Mouse (Mus musculus) stomach, embryonic 15.5 days (tissue): Measurements from ENCODE around the gene Zc3h7b. TPM values are rescaled to one million over a fixed set of nuclear protein-coding genes. Genes with fewer than 3 reads are reported as not detected.
A peak's percentile ranks its signal among the peaks of the same experiment; 100 is the strongest.
"Not testable (repeated sequence)": the region's sequence is repeated elsewhere in the genome, so short reads cannot be mapped to it uniquely, and the experiment has no call there.

Experiments
- ATAC-seq: fragments of 200-750 bp; cut with Nextera tagmentation; 2 replicates; pipeline ENCODE4 v1.8.0; 2017; ENCODE audit warnings: low read depth, moderate number of reproducible peaks, moderate TSS enrichment; ENCODE audit not compliant: insufficient read depth, low FRiP score
- H3K27ac ChIP-seq: fragments of 300-500 bp; sonication (generic); 2 replicates; pipeline ENCODE4 v1.5.1; 2015; ENCODE audit warnings: mild to moderate bottlenecking, inconsistent platforms
- H3K27me3 ChIP-seq: fragments of 300-500 bp; sonication (generic); replicated peaks from 2 replicates; pipeline ENCODE4 v1.6.1; 2015; ENCODE audit warnings: inconsistent platforms
- H3K36me3 ChIP-seq: fragments of 300-500 bp; sonication (generic); 2 replicates; pipeline ENCODE4 v1.6.1; 2015; ENCODE audit warnings: inconsistent platforms
- H3K4me1 ChIP-seq: fragments of 300-500 bp; sonication (generic); 2 replicates; pipeline ENCODE4 v1.6.1; 2015; ENCODE audit warnings: inconsistent platforms
- H3K4me2 ChIP-seq: fragments of 300-500 bp; sonication (generic); 2 replicates; pipeline ENCODE4 v1.6.1; 2015; ENCODE audit warnings: mild to moderate bottlenecking, inconsistent platforms
- H3K4me3 ChIP-seq: fragments of 300-500 bp; sonication (generic); replicated peaks from 2 replicates; pipeline ENCODE4 v1.5.1; 2015; ENCODE audit warnings: inconsistent platforms
- H3K9ac ChIP-seq: fragments of 300-500 bp; sonication (generic); 2 replicates; pipeline ENCODE4 v1.6.1; 2015; ENCODE audit warnings: inconsistent platforms
- H3K9me3 ChIP-seq: fragments of 300-500 bp; sonication (generic); 2 replicates; pipeline ENCODE4 v1.6.1; 2016; ENCODE audit warnings: inconsistent platforms
- WGBS: fragments of 180-500 bp; shearing (Covaris S2); methylation state at CpG from one replicate; pipeline ENCODE4 v1.1.7; 2015; 5-methylcytosine and 5-hydroxymethylcytosine counted together
- polyA plus RNA-seq: library from polyadenylated mRNA; unstranded; fragments of >200 nt; fragmentation: Nextera tagmentation; extraction: Ambion mirVana; gene quantifications from 2 replicates; pipeline ENCODE4 v1.2.1, GENCODE M21; 2015

The Zc3h7b gene
- polyA plus RNA-seq, 1 experiment from 2014 or later = 23.8 TPM

DNA sequence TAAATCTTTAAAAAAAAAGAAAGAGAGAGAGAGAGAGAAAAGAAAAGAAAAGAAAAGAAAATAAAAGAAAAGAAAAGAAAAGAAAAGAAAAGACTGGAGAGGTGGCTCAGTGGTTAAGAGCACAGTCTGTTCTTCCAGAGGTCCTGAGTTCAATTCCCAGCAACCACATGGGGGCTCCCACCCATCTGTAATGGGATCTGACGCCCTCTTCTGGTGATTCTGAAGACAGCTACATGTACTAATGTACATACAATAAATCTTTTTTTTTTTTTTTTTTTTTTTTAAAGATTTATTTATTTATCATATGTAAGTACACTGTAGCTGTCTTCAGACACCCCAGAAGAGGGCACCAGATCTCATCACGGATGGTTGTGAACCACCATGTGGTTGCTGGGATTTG lies 2.5 kb upstream of the Zc3h7b start:
- not testable (repeated sequence) for H3K36me3 ChIP-seq, H3K9me3 ChIP-seq, H3K9ac ChIP-seq, H3K4me1 ChIP-seq, H3K4me3 ChIP-seq, H3K27ac ChIP-seq, H3K27me3 ChIP-seq, ATAC-seq, H3K4me2 ChIP-seq
- 28% methylated on average over 2 of the region's 2 CpGs for WGBS

GRCm38 (mm10) chr15:81745601-81746114 lies 801 bp downstream of the Zc3h7b start:
- 0 out of 2 replicates have a peak, but pooled peaks cover 5% of the 10 kb centered on the region for H3K4me1 ChIP-seq
- H3K9me3 ChIP-seq = no peaks in the 10 kb centered on the region
- H3K36me3 ChIP-seq = no peaks in the 10 kb centered on the region
- WGBS = 0% methylated on average over 31 of the region's 33 CpGs
- peak overlapping the region; percentile 90 for H3K4me3 ChIP-seq
- ATAC-seq = peak; percentile 67; the same call in 1 of the 2 replicates
- no peaks in the 10 kb centered on the region for H3K27me3 ChIP-seq
- H3K4me2 ChIP-seq = peak overlapping the region; percentile 74
- peak overlapping the region; percentile 93 for H3K9ac ChIP-seq
- H3K27ac ChIP-seq = peak overlapping the region; percentile 91

- H3K4me3 ChIP-seq = no peak overlapping the region
- 0 out of 2 replicates have a peak, but pooled peaks cover 5% of the 10 kb centered on the region for H3K4me1 ChIP-seq
- WGBS = 53% methylated on average over 14 of the region's 14 CpGs
- no peak overlapping the region for H3K4me2 ChIP-seq
- H3K27me3 ChIP-seq = no peaks in the 10 kb centered on the region
- H3K9ac ChIP-seq = no peak overlapping the region
- no peaks in the 10 kb centered on the region for H3K9me3 ChIP-seq
- no peak for ATAC-seq
- no peak overlapping the region for H3K27ac ChIP-seq
- 0 out of 2 replicates have a peak, but pooled peaks cover 6% of the 10 kb centered on the region for H3K36me3 ChIP-seq
Observed at GRCm38 (mm10) chr15:81749742-81750141, 4.9 kb downstream of the Zc3h7b start.

- ATAC-seq = no peak
- Histone ChIP-seq H3K4me2 (no peak overlapping the region), H3K9me3 (no peaks in the 10 kb centered on the region), H3K9ac (no peak overlapping the region), H3K27me3 (no peaks in the 10 kb centered on the region), H3K27ac (no peak overlapping the region), H3K4me3 (no peak overlapping the region), H3K36me3 (0 out of 2 replicates have a peak, but pooled peaks cover 6% of the 10 kb centered on the region), H3K4me1 (no peaks in the 10 kb centered on the region)
- WGBS = 90% methylated on average over 9 of the region's 9 CpGs
Observed at GRCm38 (mm10) chr15:81753669-81754068, 8.8 kb downstream of the Zc3h7b start.

- Histone ChIP-seq H3K27ac (no peak overlapping the region), H3K4me3 (no peak overlapping the region), H3K9ac (no peak overlapping the region), H3K4me2 (no peak overlapping the region), H3K9me3 (no peaks in the 10 kb centered on the region), H3K36me3 (0 out of 2 replicates have a peak, but pooled peaks cover 5% of the 10 kb centered on the region), H3K4me1 (0 out of 2 replicates have a peak, but pooled peaks cover 3% of the 10 kb centered on the region), H3K27me3 (no peaks in the 10 kb centered on the region)
- 88% methylated on average over 5 of the region's 5 CpGs for WGBS
- no peak for ATAC-seq
Observed at GRCm38 (mm10) chr15:81758701-81759100, 13.8 kb downstream of the Zc3h7b start.

DNA sequence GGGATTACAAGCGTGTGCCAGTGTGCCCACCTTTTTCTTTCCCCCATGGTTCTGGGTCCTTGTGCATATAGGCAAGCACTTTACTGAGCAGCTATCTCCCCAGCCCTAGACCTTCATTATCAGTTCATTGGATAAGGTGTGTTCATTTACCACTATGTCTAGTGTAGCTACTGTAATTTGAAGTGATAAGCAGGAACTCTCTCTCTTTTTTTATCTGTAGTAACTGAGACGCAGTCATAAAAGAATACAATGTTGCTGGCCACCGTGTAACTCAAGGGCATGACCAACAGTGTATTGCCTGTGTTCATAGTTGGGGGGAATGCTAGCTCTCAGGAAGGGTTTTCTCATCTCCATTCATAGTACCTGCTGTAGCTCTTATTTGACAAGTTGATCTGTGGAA lies 14.7 kb downstream of the Zc3h7b start:
- Histone ChIP-seq H3K4me1 (0 out of 2 replicates have a peak, but pooled peaks cover 3% of the 10 kb centered on the region), H3K9me3 (no peaks in the 10 kb centered on the region), H3K27ac (no peak overlapping the region), H3K4me2 (no peak overlapping the region), H3K4me3 (no peak overlapping the region), H3K27me3 (no peaks in the 10 kb centered on the region), H3K36me3 (no peaks in the 10 kb centered on the region), H3K9ac (no peak overlapping the region)
- no peak for ATAC-seq
- 81% methylated on average over 3 of the region's 3 CpGs for WGBS

DNA sequence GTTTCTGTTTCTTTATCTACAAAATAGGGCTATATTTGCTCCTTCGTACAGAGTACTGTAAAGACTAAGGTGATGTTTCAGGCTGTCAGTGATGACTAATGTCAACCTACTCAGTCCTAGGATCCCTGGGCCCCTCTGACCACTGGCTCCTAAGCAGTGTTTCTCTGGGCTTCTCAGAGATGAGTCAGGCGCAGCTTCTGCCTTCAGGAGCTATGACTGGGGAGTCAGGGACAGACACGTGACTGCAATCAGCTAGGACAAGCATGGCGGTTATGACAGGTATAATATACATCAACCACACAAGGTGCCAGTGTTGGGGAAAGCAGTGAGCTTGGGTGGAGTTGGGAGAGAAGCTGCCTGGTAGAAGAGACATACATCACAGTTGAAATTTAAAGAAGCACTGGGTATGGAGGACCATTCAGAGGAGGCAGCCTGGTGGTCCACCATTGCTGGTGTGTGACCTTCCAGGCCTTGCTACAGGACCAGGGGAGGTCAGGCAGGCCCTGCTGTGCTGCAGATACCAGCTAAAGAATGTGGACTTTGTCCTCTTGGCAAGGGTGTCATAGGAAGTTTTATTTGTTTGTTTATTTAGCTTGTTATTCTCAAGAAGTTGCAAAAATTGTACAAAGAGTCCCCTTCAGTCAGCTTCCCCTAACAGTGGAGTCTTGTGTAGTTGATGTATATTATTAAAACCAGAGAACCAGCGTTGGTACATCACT lies 15.7 kb downstream of the Zc3h7b start:
- no peak overlapping the region for H3K4me3 ChIP-seq
- H3K9ac ChIP-seq = no peak overlapping the region
- 86% methylated on average over 5 of the region's 5 CpGs for WGBS
- H3K9me3 ChIP-seq = no peaks in the 10 kb centered on the region
- H3K27ac ChIP-seq = no peak overlapping the region
- ATAC-seq = no peak
- H3K4me1 ChIP-seq = 0 out of 2 replicates have a peak, but pooled peaks cover 3% of the 10 kb centered on the region
- no peaks in the 10 kb centered on the region for H3K27me3 ChIP-seq
- no peaks in the 10 kb centered on the region for H3K36me3 ChIP-seq
- no peak overlapping the region for H3K4me2 ChIP-seq

DNA sequence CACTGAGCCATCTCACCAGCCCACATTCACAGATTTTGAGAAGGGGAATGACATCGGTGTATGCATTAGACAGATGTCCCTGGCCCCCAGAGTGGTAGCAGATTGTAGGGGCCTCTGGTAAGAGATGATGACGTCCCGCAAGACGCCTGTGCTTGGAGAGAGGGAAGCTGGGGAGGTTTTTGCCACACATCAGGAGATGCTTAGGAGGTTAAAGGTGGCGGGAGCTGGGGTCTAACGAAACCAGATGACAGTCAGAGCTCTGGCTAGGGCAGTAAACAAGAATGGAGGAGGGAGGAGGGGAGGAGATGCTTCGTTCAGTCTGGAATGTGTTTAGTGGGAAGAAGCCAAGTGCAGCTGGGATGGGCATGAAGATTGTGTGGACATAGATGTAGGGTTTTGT lies 16.5 kb downstream of the Zc3h7b start:
- H3K27me3 ChIP-seq = no peaks in the 10 kb centered on the region
- H3K27ac ChIP-seq = no peak overlapping the region
- H3K4me2 ChIP-seq = no peak overlapping the region
- no peaks in the 10 kb centered on the region for H3K9me3 ChIP-seq
- no peak overlapping the region for H3K9ac ChIP-seq
- H3K4me3 ChIP-seq = no peak overlapping the region
- H3K4me1 ChIP-seq = 0 out of 2 replicates have a peak, but pooled peaks cover 3% of the 10 kb centered on the region
- no peak for ATAC-seq
- 93% methylated on average over 7 of the region's 7 CpGs for WGBS
- H3K36me3 ChIP-seq = no peaks in the 10 kb centered on the region

DNA sequence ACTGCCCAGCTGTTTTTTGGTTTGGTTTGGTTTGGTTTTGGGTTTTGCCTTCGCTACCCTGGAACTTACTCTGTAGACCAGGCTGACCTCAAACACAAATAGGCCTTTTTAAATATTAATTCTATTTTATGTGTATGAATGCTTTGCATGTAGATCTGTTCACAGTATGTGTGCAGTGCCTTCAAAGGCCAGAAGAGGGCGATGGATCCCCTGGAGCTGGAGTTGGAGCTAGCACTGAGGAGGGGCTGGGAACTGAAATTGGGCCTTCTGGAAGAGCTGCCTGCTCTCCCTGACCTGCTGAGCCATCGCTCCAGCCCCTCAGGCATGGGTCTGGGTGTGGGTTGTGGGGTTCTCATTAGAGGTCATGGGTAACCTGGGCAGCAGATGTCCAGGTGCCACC lies 17.1 kb downstream of the Zc3h7b start:
- Histone ChIP-seq H3K27ac (no peak overlapping the region), H3K4me1 (0 out of 2 replicates have a peak, but pooled peaks cover 3% of the 10 kb centered on the region), H3K4me2 (no peak overlapping the region), H3K4me3 (no peak overlapping the region), H3K27me3 (no peaks in the 10 kb centered on the region), H3K9ac (no peak overlapping the region), H3K9me3 (no peaks in the 10 kb centered on the region), H3K36me3 (no peaks in the 10 kb centered on the region)
- 91% methylated on average over 3 of the region's 3 CpGs for WGBS
- no peak for ATAC-seq

DNA sequence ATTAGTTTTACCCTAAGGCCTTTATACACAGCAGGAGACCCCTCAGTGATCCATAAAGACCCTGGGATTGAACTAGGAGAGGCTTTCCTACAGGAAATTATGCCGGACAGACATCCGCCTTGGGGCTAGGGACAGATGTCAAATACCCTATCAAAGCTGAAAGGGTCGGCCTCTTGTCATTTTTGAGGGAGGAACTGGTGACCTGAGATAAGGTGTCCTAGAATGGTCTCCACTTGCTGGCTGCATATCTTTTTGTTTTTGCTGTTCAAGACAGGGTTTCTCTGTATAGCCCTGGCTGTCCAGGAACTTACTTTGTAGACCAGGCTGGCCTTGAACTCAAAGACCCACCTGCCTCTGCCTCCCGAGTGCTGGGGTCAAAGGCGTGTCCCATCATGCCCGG lies 19.7 kb downstream of the Zc3h7b start:
- 82% methylated on average over 6 of the region's 6 CpGs for WGBS

DNA sequence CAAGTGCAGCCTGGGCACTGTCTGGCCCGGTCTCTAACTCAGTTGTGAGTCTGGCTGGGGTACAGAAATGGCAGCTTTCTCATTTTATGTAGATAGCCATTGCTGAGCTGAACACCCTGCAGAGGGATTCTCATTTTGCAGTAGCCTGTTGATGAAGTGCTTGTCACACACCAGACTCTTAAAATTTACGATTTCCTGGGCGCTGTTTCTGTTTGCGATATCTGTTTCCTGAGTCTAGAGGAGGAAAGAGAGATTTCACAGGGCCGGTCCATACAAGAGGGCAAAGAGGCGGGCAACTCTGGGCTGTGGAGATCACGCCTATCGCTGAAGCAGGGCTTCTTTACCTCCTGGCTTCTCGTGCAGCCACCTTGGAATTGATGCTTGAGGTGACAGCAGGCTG lies 20.8 kb downstream of the Zc3h7b start:
- no peak overlapping the region for H3K4me3 ChIP-seq
- H3K4me1 ChIP-seq = no peaks in the 10 kb centered on the region
- H3K27ac ChIP-seq = no peak overlapping the region
- H3K9me3 ChIP-seq = no peaks in the 10 kb centered on the region
- H3K36me3 ChIP-seq = peaks cover 12% of the 10 kb centered on the region
- no peak overlapping the region for H3K4me2 ChIP-seq
- no peak for ATAC-seq
- 68% methylated on average over 9 of the region's 9 CpGs for WGBS
- H3K27me3 ChIP-seq = no peaks in the 10 kb centered on the region
- H3K9ac ChIP-seq = no peak overlapping the region

More for the DNA sequence above, 19.7 kb downstream of the Zc3h7b start:
- no peaks in the 10 kb centered on the region for H3K9me3 ChIP-seq
- H3K36me3 ChIP-seq = 0 out of 2 replicates have a peak, but pooled peaks cover 6% of the 10 kb centered on the region
- no peak overlapping the region for H3K27ac ChIP-seq
- no peak overlapping the region for H3K9ac ChIP-seq
- H3K4me2 ChIP-seq = no peak overlapping the region
- no peaks in the 10 kb centered on the region for H3K27me3 ChIP-seq
- ATAC-seq = no peak
- 0 out of 2 replicates have a peak, but pooled peaks cover 3% of the 10 kb centered on the region for H3K4me1 ChIP-seq
- no peak overlapping the region for H3K4me3 ChIP-seq

DNA sequence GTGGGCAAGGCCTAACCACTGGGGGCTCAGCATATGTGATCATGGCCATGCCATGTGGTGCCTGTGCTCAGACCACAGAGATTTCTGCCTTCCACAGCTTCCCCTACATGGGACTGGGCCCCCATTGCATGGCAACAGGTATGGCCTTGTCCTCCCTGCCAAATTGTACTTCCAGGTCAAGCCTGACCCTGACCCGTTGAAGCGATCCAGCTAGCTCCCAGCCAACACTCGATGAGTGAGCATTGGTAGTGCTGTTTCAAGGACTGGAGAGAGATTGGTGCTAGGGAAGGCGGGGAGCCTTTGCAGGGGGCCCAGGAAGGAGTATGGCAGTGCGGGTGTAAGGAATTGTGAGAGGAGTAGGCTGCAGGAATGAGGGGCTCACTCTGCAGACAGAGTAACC lies 21.6 kb downstream of the Zc3h7b start:
- no peaks in the 10 kb centered on the region for H3K4me1 ChIP-seq
- no peaks in the 10 kb centered on the region for H3K27me3 ChIP-seq
- ATAC-seq = no peak

More for the DNA sequence above, 21.6 kb downstream of the Zc3h7b start:
- 84% methylated on average over 5 of the region's 5 CpGs for WGBS
- H3K27ac ChIP-seq = no peak overlapping the region
- no peak overlapping the region for H3K9ac ChIP-seq
- peaks cover 12% of the 10 kb centered on the region for H3K36me3 ChIP-seq
- H3K4me3 ChIP-seq = no peak overlapping the region
- no peak overlapping the region for H3K4me2 ChIP-seq
- no peaks in the 10 kb centered on the region for H3K9me3 ChIP-seq
